Mouse (Mus musculus) G1E (cell line): ENCODE measurements around the gene Gm15155.
"Not testable (repeated sequence)": the region's sequence is repeated elsewhere in the genome, so short reads cannot be mapped to it uniquely, and the experiment has no call there.

ENCODE experiments used
- CTCF ChIP-seq: IDR thresholded peaks from 2 replicates; pipeline ENCODE4 v1.5.1; 2012; ENCODE audit warnings: low read depth, low read length, inconsistent platforms, mixed read lengths
- GATA1 ChIP-seq: IDR thresholded peaks from 2 replicates; pipeline ENCODE4 v1.6.1; 2012; ENCODE audit warnings: borderline replicate concordance, low read length, inconsistent platforms, mixed read lengths
- GATA2 ChIP-seq: IDR thresholded peaks from 2 replicates; pipeline ENCODE4 v1.6.1; 2012; ENCODE audit warnings: low read depth, low read length, inconsistent platforms, borderline replicate concordance
- POLR2AphosphoS5 ChIP-seq: IDR thresholded peaks from 2 replicates; pipeline ENCODE4 v1.6.1; 2012; ENCODE audit warnings: low read depth, low read length, inconsistent platforms; ENCODE audit not compliant: insufficient replicate concordance
- TAL1 ChIP-seq: conservative IDR thresholded peaks from 2 replicates; pipeline ENCODE4 v1.6.1; 2012; ENCODE audit warnings: low read depth, low read length, inconsistent platforms, mixed read lengths

DNA sequence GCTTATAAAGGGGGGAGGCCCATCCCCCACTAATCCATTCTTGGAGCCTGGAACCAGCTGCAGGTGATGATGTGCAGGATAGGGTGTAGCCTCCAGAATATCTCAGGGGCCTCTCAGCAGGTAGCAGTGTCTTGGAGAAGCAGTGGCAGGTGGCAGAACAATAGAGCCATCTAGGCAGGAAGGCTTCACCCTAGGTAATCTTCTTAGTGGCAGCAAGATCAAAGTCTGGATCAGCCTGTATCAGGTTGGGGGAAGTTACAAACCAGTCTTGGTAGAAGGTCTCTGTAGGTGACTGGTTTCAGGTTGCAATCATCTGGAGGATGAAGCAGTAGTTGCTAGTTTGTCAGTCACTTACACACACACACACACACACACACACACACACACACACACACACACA, 679.3 kb downstream of the Gm15155 start:
- not testable (repeated sequence) for TF ChIP-seq CTCF, GATA1, TAL1, POLR2AphosphoS5, GATA2
